ENCODE assay signal across 8 mouse cellular contexts in genomic region chr14:52008321-52009203, GRCm38 (mm10). TPM values are rescaled to one million over a fixed set of nuclear protein-coding genes. Genes with fewer than 3 reads are reported as not detected.
DNase-seq lines count a peak whose midpoint lies in the region; ATAC-seq lines count a peak whose summit lies in the region.

No protein-coding gene starts in this region.

- no peaks in the 10 kb centered on the region for H3K9me3 ChIP-seq in hindbrain, embryonic 13.5 days

- peak overlapping the region; percentile 75 for H3K9ac ChIP-seq in hindbrain, embryonic 13.5 days

- WGBS in hindbrain, embryonic 13.5 days: 52% methylated on average over 38 of the region's 38 CpGs

- H3K4me3 ChIP-seq in hindbrain, embryonic 13.5 days: peak overlapping the region; percentile 23

- H3K27ac ChIP-seq in hindbrain, embryonic 13.5 days: peak overlapping the region; percentile 98

- H3K36me3 ChIP-seq in hindbrain, embryonic 13.5 days: peaks cover 49% of the 10 kb centered on the region

- H3K27me3 ChIP-seq in hindbrain, embryonic 13.5 days: no peaks in the 10 kb centered on the region

- peak; percentile 97 for DNase-seq in R1 (ENCODE audit: low read depth, low spot score)
- DNase-seq in cerebellum, postnatal 25 days: peak; percentile 96
- DNase-seq in frontal cortex, postnatal 25 days (ENCODE audit: low spot score in 2 of 2): peak; percentile 88 to 93
- DNase-seq in left cerebral cortex, adult 11 months (ENCODE audit: low spot score): peak; percentile 86
- DNase-seq in lung, postnatal 36 days: peak; percentile 93
- peak; percentile 92 for DNase-seq in retina, postnatal 1 day
- DNase-seq in thymus, postnatal 36 days: peak; percentile 94 to 96

- H3K4me2 ChIP-seq in hindbrain, embryonic 13.5 days: peak overlapping the region; percentile 73

- peak; percentile 18 for ATAC-seq in hindbrain, embryonic 13.5 days (ENCODE audit: low FRiP score)

- peaks cover 86% of the 10 kb centered on the region for H3K4me1 ChIP-seq in hindbrain, embryonic 13.5 days (replicated peaks)

RNA-seq across cellular contexts. Expression of gene Tmem253, which starts 6.9 kb away (rescaled TPM):
- polyA plus RNA-seq in hindbrain, embryonic 13.5 days (2015; fragmentation: Nextera tagmentation; extraction: Ambion mirVana): 0.79 and 0.84 TPM in 2 replicates

RNA-seq across cellular contexts. Expression of gene Zfp219, which starts 12.0 kb away (rescaled TPM):
- polyA plus RNA-seq in hindbrain, embryonic 13.5 days (2015; fragmentation: Nextera tagmentation; extraction: Ambion mirVana): 30.5 and 33.1 TPM in 2 replicates

RNA-seq across cellular contexts. Expression of gene Arhgef40, which starts 24.0 kb away (rescaled TPM):
- polyA plus RNA-seq in hindbrain, embryonic 13.5 days (2015; fragmentation: Nextera tagmentation; extraction: Ambion mirVana): 76.8 and 83.1 TPM in 2 replicates

RNA-seq across cellular contexts. Expression of gene Olfr221, which starts 33.7 kb away (rescaled TPM):
- not detected in 2 replicates for polyA plus RNA-seq in hindbrain, embryonic 13.5 days (2015; fragmentation: Nextera tagmentation; extraction: Ambion mirVana)

Comparison
In these comparisons a context has a peak if more than half of its experiments do, and no peak if none do; other contexts are left out.
1. Peak in every context shown above with its lines: DNase-seq, ATAC-seq, H3K4me3 ChIP-seq and H3K27ac ChIP-seq.